Mouse (Mus musculus) MEL (cell line): Measurements from ENCODE around the gene Adamts14. TPM values are rescaled to one million over a fixed set of nuclear protein-coding genes. Genes with fewer than 3 reads are reported as not detected.

Experiments
- DNase-seq: peaks from one replicate; pipeline ENCODE4 v3.0.0; 2011; ENCODE audit warnings: low read depth, low spot score
- H3K27ac ChIP-seq: 2 replicates; pipeline ENCODE4 v1.5.1; 2012; ENCODE audit warnings: low read depth, mild to moderate bottlenecking, control low read depth, low read length, moderate library complexity; ENCODE audit not compliant: control insufficient read depth
- H3K27me3 ChIP-seq, 2 experiments: fragments of 150-350 bp in 1 of 2; sonication (generic) in 1 of 2; 2 replicates each; pipeline ENCODE4 v1.6.1; 2012; ENCODE audit warnings: low read length in 2 of 2, mild to moderate bottlenecking in 2 of 2, improper control_type of control experiment in 1 of 2, moderate library complexity in 1 of 2; ENCODE audit not compliant: insufficient read depth in 2 of 2, control insufficient read depth in 1 of 2
- H3K36me3 ChIP-seq, 2 experiments: 2 replicates each; pipeline ENCODE4 v1.6.1; 2012 to 2014; ENCODE audit warnings: low read length in 2 of 2, improper control_type of control experiment in 1 of 2, inconsistent platforms in 1 of 2, mild to moderate bottlenecking in 1 of 2; ENCODE audit not compliant: insufficient read depth in 2 of 2, control insufficient read depth in 1 of 2
- H3K4me1 ChIP-seq, 2 experiments: fragments of 150-350 bp in 1 of 2; sonication (generic) in 1 of 2; 2 replicates each; pipeline ENCODE4 v1.6.1; 2012; ENCODE audit warnings: low read length in 2 of 2, improper control_type of control experiment in 1 of 2, mild to moderate bottlenecking in 1 of 2; ENCODE audit not compliant: insufficient read depth in 2 of 2, control insufficient read depth in 1 of 2
- H3K4me3 ChIP-seq, 2 experiments: fragments of 150-350 bp in 1 of 2; sonication (generic) in 1 of 2; 2 replicates each; pipeline ENCODE4 v1.5.1; 2012; ENCODE audit warnings: low read depth in 2 of 2, low read length in 2 of 2, mild to moderate bottlenecking in 2 of 2, moderate library complexity in 2 of 2, control low read depth in 1 of 2, improper control_type of control experiment in 1 of 2; ENCODE audit not compliant: control insufficient read depth in 1 of 2, insufficient read depth in 1 of 2
- H3K79me2 ChIP-seq: 2 replicates; pipeline ENCODE4 v1.6.1; 2012; ENCODE audit warnings: mild to moderate bottlenecking, low read length, moderate library complexity; ENCODE audit not compliant: control insufficient read depth, poor library complexity, insufficient read depth
- H3K9ac ChIP-seq: 2 replicates; pipeline ENCODE4 v1.6.1; 2012; ENCODE audit warnings: low read depth, mild to moderate bottlenecking, control low read depth, low read length, moderate library complexity; ENCODE audit not compliant: control insufficient read depth, poor library complexity, severe bottlenecking
- H3K9me3 ChIP-seq: fragments of 150-350 bp; sonication (generic); replicated peaks from 2 replicates; pipeline ENCODE4 v1.6.1; 2012; ENCODE audit warnings: mild to moderate bottlenecking, low read length, improper control_type of control experiment, moderate library complexity; ENCODE audit not compliant: insufficient read depth
- CHD1 ChIP-seq: IDR thresholded peaks from 2 replicates; pipeline ENCODE4 v1.6.1; 2012; ENCODE audit warnings: low read depth, mild to moderate bottlenecking, inconsistent platforms, low read length, improper control_type of control experiment
- CHD2 ChIP-seq: IDR thresholded peaks from 2 replicates; pipeline ENCODE4 v1.6.1; 2011; ENCODE audit warnings: low read length, improper control_type of control experiment
- CTCF ChIP-seq, 3 experiments: IDR thresholded peaks in 2 of 3; conservative IDR thresholded peaks in 1 of 3; 2 replicates each; pipeline ENCODE4 v1.5.1; 2011 to 2012; ENCODE audit warnings: low read length in 3 of 3, low read depth in 2 of 3, mild to moderate bottlenecking in 2 of 3, improper control_type of control experiment in 1 of 3, inconsistent platforms in 1 of 3, mixed read lengths in 1 of 3, moderate library complexity in 1 of 3; ENCODE audit not compliant: control insufficient read depth in 1 of 3, insufficient read depth in 1 of 3, poor library complexity in 1 of 3, severe bottlenecking in 1 of 3
- E2F4 ChIP-seq: IDR thresholded peaks from 2 replicates; pipeline ENCODE4 v1.6.1; 2011; ENCODE audit warnings: low read depth, low read length, improper control_type of control experiment, borderline replicate concordance
- ELF1 ChIP-seq: IDR thresholded peaks from 2 replicates; pipeline ENCODE4 v1.6.1; 2014; ENCODE audit warnings: low read depth, mild to moderate bottlenecking, inconsistent platforms, low read length, improper control_type of control experiment, moderate library complexity
- EP300 ChIP-seq, 2 experiments: IDR thresholded peaks; 2 replicates each; pipeline ENCODE4 v1.6.1; 2011; ENCODE audit warnings: improper control_type of control experiment in 2 of 2, low read length in 2 of 2, low read depth in 1 of 2, mild to moderate bottlenecking in 1 of 2
- GABPA ChIP-seq: IDR thresholded peaks from 2 replicates; pipeline ENCODE4 v1.6.1; 2012; ENCODE audit warnings: low read depth, mild to moderate bottlenecking, inconsistent platforms, low read length, improper control_type of control experiment, moderate library complexity
- GATA1 ChIP-seq: IDR thresholded peaks from 2 replicates; pipeline ENCODE4 v1.6.1; 2011; ENCODE audit warnings: low read depth, low read length, improper control_type of control experiment
- JUND ChIP-seq: IDR thresholded peaks from 2 replicates; pipeline ENCODE4 v1.6.1; 2011; ENCODE audit warnings: low read depth, mild to moderate bottlenecking, improper control_type of control experiment, low read length
- MAX ChIP-seq: IDR thresholded peaks from 2 replicates; pipeline ENCODE4 v1.6.1; 2011; ENCODE audit warnings: low read length, improper control_type of control experiment
- MAZ ChIP-seq: IDR thresholded peaks from 2 replicates; pipeline ENCODE4 v1.6.1; 2012; ENCODE audit warnings: low read depth, mild to moderate bottlenecking, inconsistent platforms, low read length, improper control_type of control experiment
- MXI1 ChIP-seq: IDR thresholded peaks from 2 replicates; pipeline ENCODE4 v1.6.1; 2011; ENCODE audit warnings: mild to moderate bottlenecking, low read depth, low read length, improper control_type of control experiment
- MYC ChIP-seq: IDR thresholded peaks from 2 replicates; pipeline ENCODE4 v1.6.1; 2011; ENCODE audit warnings: low read depth, mild to moderate bottlenecking, low read length, improper control_type of control experiment, moderate library complexity
- NELFE ChIP-seq: IDR thresholded peaks from 2 replicates; pipeline ENCODE4 v1.6.1; 2011; ENCODE audit warnings: low read depth, low read length, improper control_type of control experiment
- POLR2A ChIP-seq, 2 experiments: IDR thresholded peaks; 2 replicates each; pipeline ENCODE4 v1.6.1; 2011 to 2012; ENCODE audit warnings: low read length in 2 of 2, mild to moderate bottlenecking in 2 of 2, control low read depth in 1 of 2, improper control_type of control experiment in 1 of 2, low read depth in 1 of 2, moderate library complexity in 1 of 2; ENCODE audit not compliant: control insufficient read depth in 1 of 2, insufficient read depth in 1 of 2, poor library complexity in 1 of 2
- POLR2AphosphoS2 ChIP-seq: IDR thresholded peaks from 2 replicates; pipeline ENCODE4 v1.6.1; 2011; ENCODE audit warnings: low read length, improper control_type of control experiment
- RCOR1 ChIP-seq: IDR thresholded peaks from 2 replicates; pipeline ENCODE4 v1.6.1; 2012; ENCODE audit warnings: low read depth, mild to moderate bottlenecking, inconsistent platforms, low read length, improper control_type of control experiment
- SMC3 ChIP-seq: IDR thresholded peaks from 2 replicates; pipeline ENCODE4 v1.6.1; 2011; ENCODE audit warnings: low read depth, low read length, improper control_type of control experiment
- TAL1 ChIP-seq: IDR thresholded peaks from 2 replicates; pipeline ENCODE4 v1.6.1; 2012; ENCODE audit warnings: mild to moderate bottlenecking, inconsistent platforms, low read length, moderate library complexity, mixed read lengths
- UBTF ChIP-seq: IDR thresholded peaks from 2 replicates; pipeline ENCODE4 v1.6.1; 2012; ENCODE audit warnings: low read depth, mild to moderate bottlenecking, inconsistent platforms, low read length, improper control_type of control experiment, moderate library complexity, borderline replicate concordance; ENCODE audit not compliant: insufficient read depth
- USF1 ChIP-seq: IDR thresholded peaks from 2 replicates; pipeline ENCODE4 v1.6.1; 2014; ENCODE audit warnings: low read depth, mild to moderate bottlenecking, inconsistent platforms, low read length, improper control_type of control experiment, moderate library complexity
- USF2 ChIP-seq, 2 experiments: IDR thresholded peaks; 2 replicates each; pipeline ENCODE4 v1.6.1; 2011 to 2012; ENCODE audit warnings: improper control_type of control experiment in 2 of 2, low read length in 2 of 2, borderline replicate concordance in 1 of 2, inconsistent platforms in 1 of 2, low read depth in 1 of 2, mild to moderate bottlenecking in 1 of 2; ENCODE audit not compliant: insufficient read depth in 1 of 2
- ZC3H11A ChIP-seq: IDR thresholded peaks from 2 replicates; pipeline ENCODE4 v1.6.1; 2012; ENCODE audit warnings: low read depth, mild to moderate bottlenecking, inconsistent platforms, low read length, improper control_type of control experiment
- ZKSCAN1 ChIP-seq: IDR thresholded peaks from 2 replicates; pipeline ENCODE4 v1.6.1; 2012; ENCODE audit warnings: low read depth, mild to moderate bottlenecking, inconsistent platforms, low read length, improper control_type of control experiment, moderate library complexity
- ZMIZ1 ChIP-seq: IDR thresholded peaks from 2 replicates; pipeline ENCODE4 v1.6.1; 2012; ENCODE audit warnings: low read depth, mild to moderate bottlenecking, inconsistent platforms, low read length, improper control_type of control experiment, moderate library complexity
- polyA plus RNA-seq, 2 experiments: library from polyadenylated mRNA; stranded (reverse) in 1 of 2; unstranded in 1 of 2; fragments of >175 nt in 1 of 2; fragments of >200 nt in 1 of 2; gene quantifications; 2 replicates each; pipeline versions ENCODE4 v1.2.1 to v1.2.4; 2012; ENCODE audit warnings: low replicate concordance in 2 of 2, low read depth in 1 of 2; ENCODE audit not compliant: insufficient read length in 2 of 2, insufficient read depth in 1 of 2, missing spikeins in 1 of 2
- total RNA-seq: library from RNA; depleted of rRNA; stranded (reverse); fragments of 300-350 nt; gene quantifications from 2 replicates; pipeline ENCODE4 v1.2.3, GENCODE M21; 2012

Adamts14 gene
- total and polyA plus RNA-seq, 3 experiments: not detected

- H3K9ac ChIP-seq: no peak overlapping the region
- no peaks in the 10 kb centered on the region for H3K27me3 ChIP-seq
- no peak overlapping the region for H3K4me3 ChIP-seq
- DNase-seq: no peak
- H3K27ac ChIP-seq: no peak overlapping the region
- TF ChIP-seq ZC3H11A (no peak), MXI1 (no peak), NELFE (no peak), E2F4 (no peak), ELF1 (no peak), ZKSCAN1 (no peak)
- TF ChIP-seq, all 39 proteins: peak for 0
- H3K4me1 ChIP-seq: no peaks in the 10 kb centered on the region
- H3K79me2 ChIP-seq: no peaks in the 10 kb centered on the region
- H3K9me3 ChIP-seq: no peaks in the 10 kb centered on the region
- H3K36me3 ChIP-seq: no peaks in the 10 kb centered on the region
Observed at GRCm38 (mm10) chr10:61255190-61255589, 18.0 kb downstream of the Adamts14 start.

- Histone ChIP-seq H3K4me3 (no peak overlapping the region), H3K4me1 (no peaks in the 10 kb centered on the region), H3K9ac (no peak overlapping the region), H3K27ac (no peak overlapping the region), H3K27me3 (no peaks in the 10 kb centered on the region), H3K36me3 (no peaks in the 10 kb centered on the region), H3K9me3 (no peaks in the 10 kb centered on the region), H3K79me2 (no peaks in the 10 kb centered on the region)
- no peak for DNase-seq
- TF ChIP-seq MAZ: no peak
- no peak for TF ChIP-seq NELFE
- no peak for TF ChIP-seq TAL1
- no peak for TF ChIP-seq POLR2A (IDR thresholded peaks at IDR 0.05; ENCODE audit: control insufficient read depth in 1 of 2, insufficient read depth in 1 of 2, low read depth in 1 of 2, low read length in 2 of 2, poor library complexity in 1 of 2)
- TF ChIP-seq RCOR1: no peak
- no peak for TF ChIP-seq CTCF (IDR thresholded peaks at IDR 0.05 in 2 of 3, conservative IDR thresholded peaks at IDR 0.05 in 1 of 3; ENCODE audit: control insufficient read depth in 1 of 3, insufficient read depth in 1 of 3, low read depth in 2 of 3, low read length in 3 of 3, poor library complexity in 1 of 3, severe bottlenecking in 1 of 3)
- no peak for TF ChIP-seq POLR2AphosphoS2
- no peak for TF ChIP-seq USF2 (IDR thresholded peaks at IDR 0.05; ENCODE audit: borderline replicate concordance in 1 of 2, insufficient read depth in 1 of 2, low read depth in 1 of 2, low read length in 2 of 2)
Observed at GRCm38 (mm10) chr10:61254761-61255160, 18.5 kb downstream of the Adamts14 start.

GRCm38 (mm10) chr10:61249951-61250350 lies 23.3 kb downstream of the Adamts14 start:
- H3K4me3 ChIP-seq: no peak overlapping the region
- H3K4me1 ChIP-seq: no peaks in the 10 kb centered on the region
- no peaks in the 10 kb centered on the region for H3K79me2 ChIP-seq

More at GRCm38 (mm10) chr10:61249951-61250350, 23.3 kb downstream of the Adamts14 start:
- no peaks in the 10 kb centered on the region for H3K9me3 ChIP-seq
- no peak for TF ChIP-seq MAX
- no peak for TF ChIP-seq GATA1
- TF ChIP-seq UBTF: no peak
- no peak for TF ChIP-seq TAL1
- no peak for TF ChIP-seq JUND
- TF ChIP-seq MXI1: no peak
- TF ChIP-seq ELF1: no peak
- no peak for TF ChIP-seq E2F4
- no peak for TF ChIP-seq CHD2
- no peak for TF ChIP-seq MYC
- TF ChIP-seq GABPA: no peak
- no peak for TF ChIP-seq CHD1
- TF ChIP-seq SMC3: no peak
- TF ChIP-seq EP300 (IDR thresholded peaks at IDR 0.05; ENCODE audit: low read depth in 1 of 2, low read length in 2 of 2): no peak
- TF ChIP-seq USF1: no peak
- no peak for TF ChIP-seq ZMIZ1
- no peak for TF ChIP-seq USF2 (IDR thresholded peaks at IDR 0.05; ENCODE audit: borderline replicate concordance in 1 of 2, insufficient read depth in 1 of 2, low read depth in 1 of 2, low read length in 2 of 2)
- no peaks in the 10 kb centered on the region for H3K27me3 ChIP-seq
- DNase-seq: no peak
- no peak overlapping the region for H3K27ac ChIP-seq
- no peak overlapping the region for H3K9ac ChIP-seq
- no peaks in the 10 kb centered on the region for H3K36me3 ChIP-seq
